Mouse (Mus musculus) erythroblast, embryonic 14.5 days (primary cell): ENCODE data around the gene Gm49366. TPM values are rescaled to one million over a fixed set of nuclear protein-coding genes. Genes with fewer than 3 reads are reported as not detected.
"Not testable (repeated sequence)": the region's sequence is repeated elsewhere in the genome, so short reads cannot be mapped to it uniquely, and the experiment has no call there.

Source experiments
- H3K27me3 ChIP-seq: 2 replicates; pipeline ENCODE4 v1.6.1; 2012; ENCODE audit warnings: inconsistent platforms; ENCODE audit not compliant: control insufficient read depth
- H3K36me3 ChIP-seq: 2 replicates; pipeline ENCODE4 v1.6.1; 2012; ENCODE audit warnings: mild to moderate bottlenecking, inconsistent platforms; ENCODE audit not compliant: control insufficient read depth
- H3K4me1 ChIP-seq: 2 replicates; pipeline ENCODE4 v1.6.1; 2012; ENCODE audit warnings: inconsistent platforms; ENCODE audit not compliant: control insufficient read depth
- H3K4me3 ChIP-seq: replicated peaks from 2 replicates; pipeline ENCODE3; 2012; ENCODE audit warnings: moderate library complexity, mild to moderate bottlenecking, inconsistent platforms
- H3K9me3 ChIP-seq: 2 replicates; pipeline ENCODE4 v1.6.1; 2012; ENCODE audit warnings: low read length, inconsistent platforms, mixed read lengths; ENCODE audit not compliant: control insufficient read depth
- GATA1 ChIP-seq: IDR thresholded peaks from 2 replicates; pipeline ENCODE4 v1.6.1; 2012; ENCODE audit warnings: low read length, inconsistent platforms, mixed read lengths
- TAL1 ChIP-seq: IDR thresholded peaks from 3 replicates; pipeline ENCODE4 v1.6.1; 2012; ENCODE audit warnings: low read length, inconsistent platforms, mixed read lengths
- polyA plus RNA-seq: library from polyadenylated mRNA; stranded (reverse); fragments of >175 nt; gene quantifications from 2 replicates; pipeline ENCODE4 v1.2.3, GENCODE M21; 2012

Gm49366 gene
- polyA plus RNA-seq, 1 experiment: not detected

GRCm38 (mm10) chr12:84030659-84031332 is 7.9 kb upstream of the Gm49366 start:
- H3K4me3 ChIP-seq: no peak overlapping the region
- TF ChIP-seq TAL1 (no peak), GATA1 (no peak)
- H3K9me3 ChIP-seq: no peaks in the 10 kb centered on the region
- H3K36me3 ChIP-seq: no peaks in the 10 kb centered on the region
- no peaks in the 10 kb centered on the region for H3K27me3 ChIP-seq
- H3K4me1 ChIP-seq: no peaks in the 10 kb centered on the region

GRCm38 (mm10) chr12:84032854-84033253 is 5.9 kb upstream of the Gm49366 start:
- H3K9me3 ChIP-seq: no peaks in the 10 kb centered on the region
- H3K27me3 ChIP-seq: peaks cover 6% of the 10 kb centered on the region
- TF ChIP-seq GATA1: no peak
- no peaks in the 10 kb centered on the region for H3K4me1 ChIP-seq
- no peaks in the 10 kb centered on the region for H3K36me3 ChIP-seq
- H3K4me3 ChIP-seq: no peak overlapping the region

GRCm38 (mm10) chr12:84033302-84033701 is 5.4 kb upstream of the Gm49366 start:
- H3K4me1 ChIP-seq, H3K36me3 ChIP-seq, H3K9me3 ChIP-seq, H3K4me3 ChIP-seq: not testable (repeated sequence)
- peaks cover 11% of the 10 kb centered on the region for H3K27me3 ChIP-seq

GRCm38 (mm10) chr12:84034108-84034507 is 4.6 kb upstream of the Gm49366 start:
- no peak overlapping the region for H3K4me3 ChIP-seq
- TF ChIP-seq TAL1 (no peak), GATA1 (no peak)
- H3K27me3 ChIP-seq: peaks cover 19% of the 10 kb centered on the region
- H3K36me3 ChIP-seq: no peaks in the 10 kb centered on the region
- H3K4me1 ChIP-seq: peaks cover 2% of the 10 kb centered on the region; the same call in 1 of the 2 replicates
- H3K9me3 ChIP-seq: no peaks in the 10 kb centered on the region

- H3K27me3 ChIP-seq: peaks cover 20% of the 10 kb centered on the region
- not testable (repeated sequence) for H3K36me3 ChIP-seq, H3K9me3 ChIP-seq, H3K4me1 ChIP-seq
- H3K4me3 ChIP-seq: peak within 1 kb of the TSS; percentile 45
Measured at GRCm38 (mm10) chr12:84038241-84038640, 494 bp upstream of the Gm49366 start, which contains the start of gene Acot4. Gene Acot4, plus strand, starts transcription at chr12:84038379.

- TF ChIP-seq GATA1: no peak
- no peak for TF ChIP-seq TAL1
- Histone ChIP-seq H3K9me3 (no peaks in the 10 kb centered on the region), H3K4me1 (peaks cover 2% of the 10 kb centered on the region; the same call in 1 of the 2 replicates), H3K36me3 (no peaks in the 10 kb centered on the region), H3K27me3 (peaks cover 19% of the 10 kb centered on the region), H3K4me3 (no peak overlapping the region)
Measured at GRCm38 (mm10) chr12:84042248-84042647, 3.5 kb downstream of the Gm49366 start.

- Histone ChIP-seq H3K27me3 (peaks cover 1% of the 10 kb centered on the region), H3K4me1 (no peaks in the 10 kb centered on the region)
- TF ChIP-seq TAL1 (no peak), GATA1 (no peak)
Measured at GRCm38 (mm10) chr12:84044045-84044444, 5.3 kb downstream of the Gm49366 start.

GRCm38 (mm10) chr12:84046906-84047305 is 8.2 kb downstream of the Gm49366 start:
- TF ChIP-seq GATA1 (no peak), TAL1 (no peak)
- peaks cover 1% of the 10 kb centered on the region for H3K27me3 ChIP-seq
- H3K4me3 ChIP-seq: no peak overlapping the region
- H3K9me3 ChIP-seq: peaks cover 5% of the 10 kb centered on the region
- no peaks in the 10 kb centered on the region for H3K4me1 ChIP-seq
- H3K36me3 ChIP-seq: no peaks in the 10 kb centered on the region

More at GRCm38 (mm10) chr12:84044045-84044444, 5.3 kb downstream of the Gm49366 start:
- Histone ChIP-seq H3K4me3 (no peak overlapping the region), H3K9me3 (peaks cover 5% of the 10 kb centered on the region), H3K36me3 (no peaks in the 10 kb centered on the region)

- H3K4me1 ChIP-seq, H3K4me3 ChIP-seq, H3K9me3 ChIP-seq, H3K36me3 ChIP-seq: not testable (repeated sequence)
- peaks cover 29% of the 10 kb centered on the region for H3K27me3 ChIP-seq
Measured at GRCm38 (mm10) chr12:84050744-84051143, 12.0 kb downstream of the Gm49366 start.

GRCm38 (mm10) chr12:84051937-84052474 is 13.3 kb downstream of the Gm49366 start, which contains the start of gene Acot3:
Gene Acot3, plus strand, starts transcription at chr12:84052144.
- peaks cover 5% of the 10 kb centered on the region for H3K9me3 ChIP-seq
- H3K4me1 ChIP-seq: no peaks in the 10 kb centered on the region
- no peaks in the 10 kb centered on the region for H3K36me3 ChIP-seq
- H3K4me3 ChIP-seq: no peak within 1 kb of the TSS
- H3K27me3 ChIP-seq: peaks cover 29% of the 10 kb centered on the region
- no peak for TF ChIP-seq TAL1
- no peak for TF ChIP-seq GATA1
